Comparison of ENCODE assay signal across 9 mouse cellular contexts in genomic region chr13:82092186-82092585, GRCm38 (mm10).
A peak's percentile ranks its signal among the peaks of the same experiment; 100 is the strongest.
DNase-seq lines count a peak whose midpoint lies in the region; ATAC-seq and TF ChIP-seq lines count a peak whose summit lies in the region.
"Had no signal": no experiment of that assay in that cellular context is flagged by ENCODE, and none has a peak within 500 bp of the region (broad histone marks: within the 10 kb centered on the region; RNA-seq: fewer than 3 reads in every experiment).

No protein-coding gene starts in this region.

- no peak for TF ChIP-seq POLR2A in brain, embryonic 14.5 days (IDR thresholded peaks at IDR 0.05; ENCODE audit: borderline replicate concordance, extremely low read depth, insufficient read depth, insufficient read length, poor library complexity, severe bottlenecking)

- no peaks in the 10 kb centered on the region for H3K9me3 ChIP-seq in heart, embryonic 10.5 days
- H3K9me3 ChIP-seq: liver, embryonic 13.5 days had no signal

- DNase-seq in heart, adult 18-20 months: peak; percentile 14 to 25
- DNase-seq in heart, embryonic 10.5 days (ENCODE audit: low spot score): no peak
- peak; percentile 6 for DNase-seq in right cerebral cortex, adult 18-20 months
- no peak for DNase-seq in right cerebral cortex, postnatal 4 days
- DNase-seq in brain, embryonic 14.5 days (ENCODE audit: low read depth): peak; percentile 18
- DNase-seq in left cerebral cortex, postnatal 4 days: peak; percentile 7
- no peak for DNase-seq in adipocyte (ENCODE audit: low spot score)
- DNase-seq: liver, embryonic 13.5 days had no signal

- intact Hi-C loops in left cerebral cortex, postnatal 4 days (cut with DNase I): no loop called here

- WGBS in heart, embryonic 10.5 days: 80% methylated on average over 5 of the region's 5 CpGs

- ATAC-seq in megakaryocyte-erythroid progenitor cell, adult 5-6 weeks (replicated peaks; ENCODE audit: low FRiP score, low TSS enrichment, poor library complexity, severe bottlenecking): no peak

- H3K27ac ChIP-seq in heart, embryonic 10.5 days: no peak overlapping the region
- H3K27ac ChIP-seq: liver, embryonic 13.5 days had no signal

- no peaks in the 10 kb centered on the region for H3K4me1 ChIP-seq in heart, embryonic 10.5 days
- H3K4me1 ChIP-seq: liver, embryonic 13.5 days had no signal

- peak; percentile 21; the same call in 1 of the 2 replicates for TF ChIP-seq CTCF in brain, embryonic 14.5 days (IDR thresholded peaks at IDR 0.05; ENCODE audit: borderline replicate concordance, extremely low read depth, insufficient read depth, insufficient read length)

- H3K4me3 ChIP-seq in heart, embryonic 10.5 days: no peak overlapping the region
- H3K4me3 ChIP-seq: liver, embryonic 13.5 days had no signal

- H3K27me3 ChIP-seq in heart, embryonic 10.5 days (ENCODE audit: insufficient read depth, poor library complexity, severe bottlenecking): no peaks in the 10 kb centered on the region
- H3K27me3 ChIP-seq: liver, embryonic 13.5 days had no signal

- no peaks in the 10 kb centered on the region for H3K36me3 ChIP-seq in heart, embryonic 10.5 days
- H3K36me3 ChIP-seq: liver, embryonic 13.5 days had no signal

Comparison
In these comparisons a context has a peak if more than half of its experiments do, and no peak if none do; other contexts are left out.
1. DNase-seq: peak in heart, adult 18-20 months (2 of 2), right cerebral cortex, adult 18-20 months (single experiment), brain, embryonic 14.5 days (single experiment) and left cerebral cortex, postnatal 4 days (single experiment); none in heart, embryonic 10.5 days (single experiment), right cerebral cortex, postnatal 4 days (single experiment) and adipocyte (single experiment).